28 mouse cellular contexts compared by ENCODE assay signal in genomic region chr13:37815001-37815400, GRCm38 (mm10). TPM values are rescaled to one million over a fixed set of nuclear protein-coding genes. Genes with fewer than 3 reads are reported as not detected.
DNase-seq lines count a peak whose midpoint lies in the region; ATAC-seq and TF ChIP-seq lines count a peak whose summit lies in the region.
"Had no signal": no experiment of that assay in that cellular context is flagged by ENCODE, and none has a peak within 500 bp of the region (broad histone marks: within the 10 kb centered on the region; RNA-seq: fewer than 3 reads in every experiment).

No protein-coding gene starts in this region.

- H3K4me3 ChIP-seq in liver, postnatal 0 days (ENCODE audit: low read depth, low read length), result no peak overlapping the region
- H3K4me3 ChIP-seq in liver, embryonic 12.5 days, result no peak overlapping the region
- H3K4me3 ChIP-seq: embryonic facial prominence, embryonic 13.5 days; embryonic facial prominence, embryonic 15.5 days; erythroblast, embryonic 14.5 days; forebrain, embryonic 13.5 days; forebrain, embryonic 15.5 days had no signal

- ATAC-seq in liver, postnatal 0 days, result peak; percentile 67
- no peak for ATAC-seq in liver, embryonic 12.5 days
- ATAC-seq: activated CD4-positive, CD25-positive, alpha-beta regulatory T cell, adult 4 months; CD4-positive, CD25-positive, alpha-beta regulatory T cell, adult 4 months; forebrain, embryonic 13.5 days; forebrain, embryonic 15.5 days; Patski had no signal

- WGBS in liver, postnatal 0 days (ENCODE audit: insufficient replicate concordance), result 60% methylated on average over 9 of the region's 9 CpGs
- 69% methylated on average over 9 of the region's 9 CpGs for WGBS in liver, embryonic 12.5 days (ENCODE audit: insufficient replicate concordance)

- TF ChIP-seq CTCF in liver, postnatal 0 days (IDR thresholded peaks at IDR 0.05; ENCODE audit: low read depth), result no peak

- H3K9me3 ChIP-seq in liver, postnatal 0 days (ENCODE audit: low read length), result no peaks in the 10 kb centered on the region
- no peaks in the 10 kb centered on the region for H3K9me3 ChIP-seq in liver, embryonic 12.5 days (replicated peaks)
- H3K9me3 ChIP-seq: embryonic facial prominence, embryonic 13.5 days; embryonic facial prominence, embryonic 15.5 days; forebrain, embryonic 13.5 days; forebrain, embryonic 15.5 days; G1E had no signal

- H3K27me3 ChIP-seq in liver, postnatal 0 days (ENCODE audit: insufficient read depth, low read length), result no peaks in the 10 kb centered on the region
- no peaks in the 10 kb centered on the region for H3K27me3 ChIP-seq in liver, embryonic 12.5 days (replicated peaks)
- H3K27me3 ChIP-seq: CH12.LX; embryonic facial prominence, embryonic 13.5 days; embryonic facial prominence, embryonic 15.5 days; forebrain, embryonic 13.5 days; forebrain, embryonic 15.5 days; Patski had no signal

- DNase-seq in heart, adult 11 months, result peak; percentile 58
- DNase-seq in heart, postnatal 25 days (ENCODE audit: low spot score), result no peak
- DNase-seq in liver, postnatal 0 days, result no peak
- DNase-seq in gonadal fat pad, adult 2 months (ENCODE audit: low read depth), result peak; percentile 85
- no peak for DNase-seq in left cerebral cortex, adult 9 months (ENCODE audit: low spot score in 2 of 2)
- no peak for DNase-seq in left cerebral cortex, postnatal 4 days
- DNase-seq: adrenal gland, adult 2 months; adrenal gland, postnatal 10 days; adrenal gland, postnatal 25 days; B cell, adult 2 months; cerebellum, adult 11 months; cerebellum, adult 18-20 months; cerebellum, adult 8-10 months; cerebellum, adult 9-11 months; cerebellum, postnatal 14 days; cerebellum, postnatal 36 days; embryo, embryonic 11 days had no signal

- TF ChIP-seq EP300 in liver, postnatal 0 days (IDR thresholded peaks at IDR 0.05; ENCODE audit: low read depth), result no peak

- peaks cover 4% of the 10 kb centered on the region; the same call in 1 of the 2 replicates for H3K4me1 ChIP-seq in liver, postnatal 0 days (ENCODE audit: insufficient read depth)
- H3K4me1 ChIP-seq in liver, embryonic 12.5 days, result peaks cover 13% of the 10 kb centered on the region
- H3K4me1 ChIP-seq: embryonic facial prominence, embryonic 13.5 days; embryonic facial prominence, embryonic 15.5 days; forebrain, embryonic 13.5 days; forebrain, embryonic 15.5 days had no signal

- no peak overlapping the region for H3K27ac ChIP-seq in liver, postnatal 0 days (ENCODE audit: low read depth)
- no peak overlapping the region for H3K27ac ChIP-seq in liver, embryonic 12.5 days
- H3K27ac ChIP-seq: embryonic facial prominence, embryonic 13.5 days; embryonic facial prominence, embryonic 15.5 days; forebrain, embryonic 13.5 days; forebrain, embryonic 15.5 days had no signal

- no peak overlapping the region for H3K9ac ChIP-seq in liver, postnatal 0 days (replicated peaks)
- no peak overlapping the region for H3K9ac ChIP-seq in liver, embryonic 12.5 days
- H3K9ac ChIP-seq: embryonic facial prominence, embryonic 13.5 days; embryonic facial prominence, embryonic 15.5 days; forebrain, embryonic 13.5 days; forebrain, embryonic 15.5 days had no signal

- intact Hi-C loops in heart, postnatal 25 days (cut with DNase I), result no loop called here
- intact Hi-C loops in left cerebral cortex, postnatal 4 days (cut with DNase I), result no loop called here

- H3K36me3 ChIP-seq in liver, postnatal 0 days (replicated peaks; ENCODE audit: insufficient read depth, low read length), result no peaks in the 10 kb centered on the region
- H3K36me3 ChIP-seq in liver, embryonic 12.5 days, result no peaks in the 10 kb centered on the region
- H3K36me3 ChIP-seq: embryonic facial prominence, embryonic 13.5 days; embryonic facial prominence, embryonic 15.5 days; forebrain, embryonic 15.5 days; G1E had no signal

- no peak overlapping the region for H3K4me2 ChIP-seq in liver, postnatal 0 days (ENCODE audit: low read depth, low read length)
- no peak overlapping the region for H3K4me2 ChIP-seq in liver, embryonic 12.5 days
- H3K4me2 ChIP-seq: embryonic facial prominence, embryonic 13.5 days; embryonic facial prominence, embryonic 15.5 days; forebrain, embryonic 13.5 days; forebrain, embryonic 15.5 days had no signal

RNA-seq across cellular contexts. Expression of gene Rreb1, which starts 36.8 kb away (rescaled TPM):
- total RNA-seq in heart, postnatal 25 days (2021), result 10 to 100 TPM; 38.0 to 55.6 TPM
- 3.8 and 4.4 TPM in 2 replicates for polyA plus RNA-seq in liver, postnatal 0 days (2015; fragmentation: Nextera tagmentation; extraction: Ambion mirVana)
- polyA plus RNA-seq in liver, embryonic 12.5 days (2016; fragmentation: Nextera tagmentation; extraction: Ambion mirVana), result 8.8 and 10.2 TPM in 2 replicates
- 17.4 and 26.7 TPM in 2 replicates for polyA plus RNA-seq in gonadal fat pad, adult 2 months (2012; rRNA removed)
- total RNA-seq in left cerebral cortex, postnatal 4 days (2021), result 10 to 100 TPM in 1 of 2 experiments, 1 to 10 TPM in 1; 9.8 to 12.2 TPM

Comparison
In these comparisons a context has a peak if more than half of its experiments do, and no peak if none do; other contexts are left out.
1. DNase-seq: peak in heart, adult 11 months (single experiment) and gonadal fat pad, adult 2 months (single experiment); none in heart, postnatal 25 days (single experiment), liver, postnatal 0 days (single experiment), left cerebral cortex, adult 9 months (0 of 2) and left cerebral cortex, postnatal 4 days (single experiment).